Mouse (Mus musculus) adrenal gland, postnatal 4 days (tissue): Measurements from ENCODE around the gene Myh7b. TPM values are rescaled to one million over a fixed set of nuclear protein-coding genes. Genes with fewer than 3 reads are reported as not detected.
A peak's percentile ranks its signal among the peaks of the same experiment; 100 is the strongest.

Experiments
- DNase-seq, 2 experiments: peaks; one replicate each; pipeline ENCODE4 v3.0.0; 2021 to 2022; ENCODE audit warnings: low spot score in 2 of 2, mixed read lengths in 2 of 2
- long read RNA-seq, 2 experiments: library from polyadenylated mRNA; stranded (forward); transcript quantifications; one replicate each; pipeline ENCODE4 v2.0.0; 2021
- total RNA-seq, 2 experiments: library from RNA; stranded (reverse); gene quantifications; 2 replicates each; pipeline ENCODE4 v1.2.3; 2021

The Myh7b gene
- total RNA-seq = 1 to 10 TPM in 1 of 2 experiments, under 1 TPM in 1; 0.62 to 1.8 TPM
- long read RNA-seq, experiment 1, partial matches to known transcripts = 2 of 2 reads
- long read RNA-seq, experiment 1, other reads (novel, unspliced or antisense) = 0 of 2 reads
- long read RNA-seq, experiment 2, partial matches to known transcripts = 1 of 1 reads
- long read RNA-seq, experiment 2, other reads (novel, unspliced or antisense) = 0 of 1 reads

DNA sequence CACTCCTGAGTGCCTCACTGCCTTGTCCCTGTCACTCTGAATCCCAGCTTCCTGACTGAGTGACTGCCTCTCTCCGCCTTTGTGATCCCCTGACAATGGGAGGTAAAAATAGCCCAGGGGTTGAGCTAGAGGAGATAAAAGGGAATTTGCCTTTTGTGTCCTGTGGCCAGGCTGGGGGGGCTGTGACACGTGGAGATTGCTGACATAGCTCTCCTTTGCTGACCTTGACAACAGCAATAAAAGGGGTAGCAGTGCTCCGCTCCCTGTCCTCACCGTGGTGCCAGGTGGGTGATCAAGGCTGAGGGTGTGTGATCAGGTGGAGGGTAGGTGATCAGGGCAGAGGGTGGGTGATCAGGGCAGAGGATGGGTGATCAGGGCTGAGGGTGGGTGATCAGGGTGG lies at the start of gene Myh7b:
Myh7b (plus strand) TSS at position 235 of the 400 bp plus-strand sequence.
- DNase-seq = no peak

DNA sequence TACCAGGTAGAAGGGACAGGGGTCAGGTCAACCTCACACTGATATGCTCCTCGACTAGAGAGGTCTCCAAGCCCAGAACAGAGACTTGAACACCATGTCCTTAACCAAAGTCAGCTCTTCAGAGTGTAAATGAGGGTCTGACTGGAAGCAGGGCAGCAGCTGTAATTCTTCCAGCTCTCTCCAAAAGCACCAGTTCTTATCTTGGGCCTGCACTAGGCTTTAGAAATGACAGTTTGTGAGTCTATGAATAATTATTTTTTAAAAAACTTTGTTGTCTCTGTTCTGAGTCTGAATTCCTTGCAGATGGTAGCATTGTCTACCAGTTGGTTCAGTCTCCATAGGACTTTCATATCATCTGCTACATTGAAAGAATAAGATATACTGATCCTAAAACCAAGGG lies 48.8 kb upstream of the Myh7b start:
- DNase-seq = no peak

DNA sequence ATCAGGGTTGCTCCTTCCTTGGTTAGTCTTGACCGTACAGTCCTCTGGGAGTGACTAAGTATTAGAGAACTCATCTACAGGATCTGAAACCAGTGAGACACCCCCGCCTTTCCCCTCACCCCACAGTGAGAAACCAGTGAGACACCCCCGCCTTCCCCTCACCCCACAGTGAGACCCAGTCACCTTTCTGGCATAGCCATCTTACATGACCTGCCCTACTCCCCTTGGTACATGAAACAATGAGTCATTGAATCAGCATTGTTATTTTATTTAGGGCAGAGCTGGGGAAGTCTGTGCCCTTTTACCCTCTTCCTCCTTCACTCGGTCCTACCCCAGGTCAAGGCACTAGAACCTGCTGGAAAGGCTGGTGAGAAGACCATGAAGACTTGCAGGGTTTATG lies 48.1 kb upstream of the Myh7b start:
- no peak for DNase-seq

DNA sequence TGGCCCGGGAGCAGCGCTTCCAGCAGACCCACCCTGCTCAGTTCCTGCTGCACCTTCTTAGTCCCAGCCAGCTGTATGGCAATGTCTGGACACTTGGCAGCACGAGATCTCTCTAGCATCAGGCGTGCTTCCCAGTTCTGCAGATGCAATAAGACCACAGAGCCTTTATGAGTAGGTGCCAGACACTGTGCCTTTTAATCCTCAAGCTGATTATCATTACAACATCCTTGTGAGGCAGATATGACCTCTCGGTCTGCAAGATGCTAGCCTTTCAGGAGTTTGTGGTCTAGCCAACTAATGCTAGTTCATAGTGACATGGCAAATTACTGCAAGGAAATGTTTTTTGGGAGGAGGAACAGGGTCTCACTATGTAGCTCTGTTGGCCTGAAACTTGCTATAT lies 43.3 kb upstream of the Myh7b start:
- no peak for DNase-seq

DNA sequence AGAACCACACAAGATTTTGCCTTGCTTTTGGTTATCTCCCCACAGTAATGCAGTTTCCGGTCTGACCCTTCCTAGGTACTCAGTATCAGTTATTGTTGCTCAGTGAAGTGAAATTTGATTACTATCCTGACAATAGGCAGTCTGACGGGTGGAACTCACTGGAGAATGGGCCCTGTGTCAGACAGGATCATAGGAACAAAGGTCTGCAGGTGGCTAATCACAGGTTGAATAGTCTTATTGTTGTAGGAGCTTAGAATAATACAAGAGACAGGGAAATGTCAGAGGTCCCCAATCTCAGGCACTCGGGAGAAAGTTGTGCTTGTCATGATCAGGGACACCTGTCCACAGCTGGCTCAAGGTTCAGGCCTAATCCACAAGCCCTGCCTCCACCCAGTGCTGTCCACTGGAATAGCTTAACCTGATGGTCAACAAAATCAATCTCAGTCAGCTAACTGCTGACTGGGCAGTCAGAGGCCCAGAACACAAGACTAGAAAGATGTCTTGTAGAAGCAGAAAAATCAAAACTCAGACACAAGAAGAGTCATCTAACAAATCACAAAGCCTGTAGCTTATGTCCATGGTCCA lies 41.7 kb upstream of the Myh7b start:
- DNase-seq = no peak

DNA sequence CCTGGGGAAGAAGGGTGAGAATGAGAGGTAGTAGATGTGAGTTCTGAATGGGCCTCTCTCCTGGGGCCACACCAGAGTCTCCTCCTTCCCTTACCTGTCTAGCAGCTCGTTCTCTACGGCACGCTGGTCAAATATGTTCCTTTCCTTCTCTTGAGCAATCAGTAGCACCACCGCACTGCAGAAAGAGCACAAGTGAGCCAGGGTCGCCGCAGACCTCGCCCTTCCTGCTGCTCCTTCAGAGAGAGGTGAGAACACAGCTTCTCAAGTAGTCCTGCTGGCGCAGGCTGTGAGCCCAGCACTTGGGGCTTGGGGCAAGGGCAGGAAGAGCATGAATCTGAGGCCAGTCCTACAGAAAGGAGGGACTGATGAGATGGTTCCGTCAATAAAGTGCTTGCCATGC lies 38.0 kb upstream of the Myh7b start:
- DNase-seq = no peak

DNA sequence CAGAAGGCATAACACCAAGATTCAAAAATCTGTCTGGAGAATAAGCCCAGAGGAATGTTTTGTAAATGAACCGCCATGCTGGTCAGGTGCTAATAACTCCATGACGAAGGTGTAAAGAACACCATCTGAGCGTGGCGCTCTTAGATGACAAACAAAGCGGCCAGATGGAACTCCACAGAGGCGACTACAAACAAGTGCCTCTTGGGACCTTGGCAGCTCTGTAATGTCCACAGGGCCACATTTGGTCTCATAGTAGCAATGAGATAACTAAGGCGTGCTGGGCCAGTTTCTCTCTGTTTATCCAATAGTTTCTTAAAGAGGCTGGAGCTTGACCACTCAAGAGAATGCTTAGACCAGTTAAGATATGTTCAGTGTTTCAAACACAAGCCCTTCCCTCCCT lies 37.0 kb upstream of the Myh7b start:
- DNase-seq = no peak

DNA sequence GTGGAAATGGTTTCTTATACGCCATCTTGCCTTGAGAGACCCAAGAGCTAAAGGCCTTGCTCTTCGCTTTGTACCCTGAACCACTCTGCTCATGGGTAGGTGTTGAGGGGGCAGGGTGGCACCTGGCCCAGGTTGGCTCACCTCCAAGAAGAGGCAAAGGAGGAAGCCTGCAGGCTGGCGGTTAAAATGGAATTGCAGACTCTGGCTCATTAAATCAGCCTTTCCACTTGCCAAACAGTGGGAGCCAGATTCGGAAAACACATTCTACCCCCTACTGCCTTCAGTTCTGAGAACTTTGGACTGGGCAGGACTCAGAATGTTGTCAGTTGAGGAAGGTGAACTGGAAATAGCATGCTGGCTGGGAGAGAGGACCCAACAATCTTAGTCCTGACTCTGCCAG lies 36.3 kb upstream of the Myh7b start:
- no peak for DNase-seq

DNA sequence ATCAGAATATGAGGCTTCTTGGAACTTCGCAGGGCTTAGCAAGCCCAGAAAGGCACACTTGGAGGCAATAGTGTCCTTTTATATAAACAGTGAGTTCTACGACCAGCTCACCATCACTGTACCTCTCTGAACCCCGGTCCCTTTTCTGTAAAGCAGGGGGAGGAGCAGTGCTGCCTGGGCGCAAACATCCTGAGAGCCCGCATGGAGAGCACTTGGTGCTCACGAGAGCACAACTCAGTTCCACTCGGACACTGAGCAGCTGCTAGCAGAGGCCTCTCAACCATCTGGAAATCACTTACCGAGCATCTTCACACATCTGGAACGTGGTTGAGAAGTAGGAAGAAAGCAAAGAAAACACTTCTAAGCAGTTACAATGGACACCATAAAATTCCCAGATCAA lies 34.4 kb upstream of the Myh7b start:
- DNase-seq = no peak

DNA sequence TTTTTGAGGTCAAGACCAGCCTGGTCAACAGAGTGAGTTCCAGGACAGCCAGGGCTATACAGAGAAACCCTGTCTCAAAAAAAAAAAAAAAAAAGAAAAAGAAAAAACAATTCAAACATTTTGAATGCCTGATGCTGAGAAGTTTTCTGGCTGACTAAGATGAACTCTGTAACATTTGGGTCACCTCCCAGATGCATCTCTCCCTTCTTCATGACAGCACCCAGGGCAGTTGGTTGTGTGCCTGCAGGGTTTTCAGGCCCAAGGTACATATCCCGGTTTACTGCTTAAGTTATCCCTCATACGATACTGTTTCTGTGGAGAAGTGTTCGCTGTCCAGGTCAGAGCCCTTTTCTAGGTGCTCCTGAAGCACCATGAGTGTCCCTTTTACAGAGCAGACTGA lies 30.7 kb upstream of the Myh7b start:
- DNase-seq = no peak

DNA sequence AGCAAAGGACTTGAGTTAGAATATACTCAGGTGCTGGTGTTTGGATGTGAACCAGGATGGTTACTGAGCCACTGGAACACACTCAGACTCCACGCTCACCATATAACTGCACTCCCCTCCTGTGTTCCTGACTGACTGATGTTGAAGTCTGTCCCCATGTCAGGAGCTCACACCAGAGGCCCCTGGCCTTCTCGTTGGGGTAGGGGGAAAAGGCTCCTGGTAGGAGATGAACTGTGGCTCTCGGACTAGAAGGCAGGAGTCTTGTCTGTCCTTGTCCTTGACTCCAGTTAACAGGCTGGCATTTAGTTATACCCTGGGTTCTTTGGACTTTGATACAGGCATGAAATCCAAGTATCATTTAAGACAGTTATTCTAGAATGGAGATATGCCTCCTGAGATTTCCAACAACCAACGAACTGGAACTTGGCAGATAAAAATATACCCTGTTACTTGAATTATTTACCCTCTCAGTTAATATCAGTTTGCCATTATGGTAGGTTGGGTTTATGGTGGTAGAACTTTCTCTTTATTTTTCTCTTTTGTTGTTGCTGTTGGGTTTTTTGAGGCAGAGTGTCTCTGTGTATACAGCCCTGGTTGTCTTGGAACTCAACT lies 28.5 kb upstream of the Myh7b start:
- no peak for DNase-seq

DNA sequence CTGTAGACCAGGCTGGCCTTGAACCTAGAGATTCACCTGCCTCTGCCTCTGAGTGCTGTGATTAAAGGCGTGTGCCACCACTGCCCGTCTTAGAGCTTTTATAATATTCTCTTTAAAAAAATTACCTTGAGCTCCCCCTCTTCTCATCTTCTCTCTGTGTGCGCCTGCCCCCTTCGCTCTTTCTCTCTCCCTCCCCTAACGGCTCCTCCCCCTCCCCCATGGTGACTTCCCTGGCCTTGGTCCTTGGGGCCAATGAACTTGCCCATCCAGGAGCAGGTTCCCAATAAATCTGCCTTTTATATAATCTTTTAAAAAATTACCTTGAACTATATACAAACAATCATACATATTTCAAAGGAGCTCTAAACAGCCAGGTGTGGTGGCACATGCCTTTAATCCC lies 28.0 kb upstream of the Myh7b start:
- DNase-seq = no peak

DNA sequence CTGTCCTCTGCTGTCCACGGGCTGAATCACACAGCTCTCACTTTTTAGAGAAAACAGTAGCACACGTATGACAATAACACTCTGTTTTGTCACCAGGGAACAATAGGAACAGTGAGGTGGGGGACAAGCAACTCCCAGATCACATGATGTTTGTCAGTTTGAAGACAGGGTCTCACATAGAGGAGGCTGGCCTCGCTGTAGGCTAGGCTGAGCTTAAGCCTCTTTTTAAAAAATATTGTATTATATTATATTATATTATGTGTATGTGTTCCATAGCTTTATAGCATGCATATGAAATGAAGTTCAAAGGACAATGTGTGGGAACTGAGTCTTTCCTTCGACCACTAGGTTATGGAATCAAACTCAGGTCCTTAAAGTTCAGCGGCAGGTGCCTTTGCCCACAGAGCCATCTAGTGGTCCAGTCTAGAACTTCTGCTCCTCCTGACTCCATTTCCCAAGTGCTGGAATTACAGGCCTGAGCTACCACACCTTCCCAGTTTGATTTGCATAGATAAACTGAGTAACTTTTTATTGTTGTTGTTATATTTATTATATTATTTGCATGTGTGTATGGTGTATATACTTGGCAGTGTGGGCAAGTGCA lies 27.0 kb upstream of the Myh7b start:
- DNase-seq = no peak

DNA sequence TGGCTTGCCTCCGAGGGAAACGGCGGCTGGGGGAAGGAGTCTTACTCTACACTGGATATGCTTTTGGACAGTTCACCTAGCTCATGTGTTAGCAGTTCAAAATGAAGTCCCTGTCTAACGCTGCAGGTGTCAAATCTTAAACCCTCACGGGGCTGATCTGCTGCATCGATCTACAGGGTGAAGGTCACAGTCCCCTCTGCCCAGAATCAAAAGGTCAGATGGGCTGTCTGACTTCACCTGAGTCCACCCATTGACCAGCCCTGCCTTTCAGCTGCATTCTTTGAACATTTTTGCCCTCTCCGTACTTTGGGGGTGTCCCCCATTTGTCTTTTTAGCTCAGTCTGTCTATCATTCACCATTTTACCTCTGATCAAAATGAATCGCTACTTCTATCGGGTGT lies 25.9 kb upstream of the Myh7b start:
- no peak for DNase-seq

DNA sequence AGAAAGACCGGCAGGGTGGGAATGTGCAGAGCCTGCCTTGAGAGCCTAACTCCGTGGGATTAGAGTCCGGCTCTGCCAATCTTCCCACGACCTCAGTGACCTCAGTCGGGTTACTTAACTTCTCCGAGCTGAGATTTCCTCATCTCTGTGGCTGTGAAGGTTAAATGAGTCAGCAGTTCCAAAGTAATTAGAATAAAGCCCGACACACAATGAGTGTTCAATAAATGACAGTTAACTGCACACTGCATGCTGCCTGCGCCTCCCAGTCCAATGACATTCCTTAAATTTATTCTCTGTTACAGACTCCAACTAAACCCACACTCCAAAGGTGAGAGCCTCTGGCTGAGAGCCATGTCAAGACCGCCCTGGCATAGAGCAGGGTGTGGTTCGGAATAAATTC lies 25.5 kb upstream of the Myh7b start:
- DNase-seq = no peak

DNA sequence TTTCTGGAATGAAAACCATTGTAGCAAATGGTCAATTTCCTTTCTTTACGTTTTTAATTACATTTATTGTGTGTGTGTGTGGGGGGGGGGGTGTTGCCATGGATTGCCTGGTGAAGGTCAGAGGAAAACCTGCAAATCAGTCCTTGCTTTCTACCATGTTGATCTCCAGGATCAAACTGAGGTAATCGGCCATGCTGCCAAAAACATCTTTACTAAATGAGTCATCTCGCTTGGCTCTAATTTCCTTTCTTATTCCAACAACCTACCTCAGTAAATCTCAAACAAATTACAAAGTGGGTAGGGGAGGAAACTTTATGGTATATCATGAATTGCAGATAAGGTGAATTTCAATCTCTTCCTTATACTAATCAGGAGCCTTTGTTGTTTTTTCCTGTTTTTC lies 22.9 kb upstream of the Myh7b start:
- DNase-seq = no peak

DNA sequence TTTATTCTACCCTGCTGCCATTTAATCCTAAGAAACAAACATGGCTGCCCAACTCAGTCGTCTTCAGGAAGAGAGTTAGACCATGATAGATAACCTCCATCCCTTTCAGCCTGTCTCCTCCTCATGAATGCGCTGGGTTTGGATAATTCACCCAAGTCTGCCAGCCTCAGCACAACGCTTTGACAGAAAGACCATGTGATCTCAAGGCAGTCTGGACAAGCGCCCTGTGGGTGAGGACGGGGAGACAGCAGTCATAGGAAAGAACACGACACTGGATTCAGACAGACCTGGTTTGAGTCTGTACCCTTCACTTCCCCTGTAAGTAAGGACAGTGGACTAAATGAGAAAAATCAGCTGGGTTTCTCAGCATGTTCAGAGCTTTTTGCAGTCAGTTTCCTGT lies 21.5 kb upstream of the Myh7b start:
- no peak for DNase-seq

DNA sequence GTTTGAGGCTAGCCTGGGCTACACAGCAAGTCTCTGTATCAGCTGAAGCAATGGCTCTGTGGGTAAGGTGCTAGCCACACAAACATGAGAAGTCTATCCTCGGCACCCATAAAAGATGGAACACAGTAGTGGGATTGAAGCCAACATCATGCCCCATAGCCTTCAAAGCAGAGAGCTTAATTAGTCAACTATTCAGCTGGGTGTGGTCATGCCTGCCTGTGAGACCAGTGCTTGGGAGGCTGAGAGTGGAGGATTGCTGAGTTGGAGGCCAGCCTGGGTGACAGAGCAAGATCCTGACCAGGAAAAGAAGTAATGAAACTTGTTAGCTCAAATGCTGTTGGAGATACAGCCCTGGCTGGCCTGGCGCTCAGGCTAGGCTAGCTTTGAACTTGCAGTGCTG lies 20.1 kb upstream of the Myh7b start:
- no peak for DNase-seq

DNA sequence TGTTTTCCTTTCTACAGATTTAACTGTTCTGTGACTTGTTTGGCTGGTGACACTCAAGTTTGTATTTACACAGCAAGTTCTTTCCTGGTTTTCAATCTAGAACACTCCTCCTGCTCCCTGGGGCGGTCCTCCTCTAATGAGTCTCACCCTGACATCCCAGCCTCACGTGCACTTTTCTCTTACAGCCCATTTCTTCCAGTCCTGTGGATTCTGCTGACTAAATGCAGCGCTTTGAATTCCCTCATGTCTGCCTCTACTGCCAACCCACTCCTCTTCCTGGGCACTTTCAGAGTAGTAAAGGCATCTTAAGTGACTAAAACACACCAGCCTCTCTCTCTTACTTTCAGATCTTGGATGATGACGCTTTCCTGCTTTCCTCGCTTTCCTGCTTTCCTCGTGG lies 19.3 kb upstream of the Myh7b start:
- no peak for DNase-seq

DNA sequence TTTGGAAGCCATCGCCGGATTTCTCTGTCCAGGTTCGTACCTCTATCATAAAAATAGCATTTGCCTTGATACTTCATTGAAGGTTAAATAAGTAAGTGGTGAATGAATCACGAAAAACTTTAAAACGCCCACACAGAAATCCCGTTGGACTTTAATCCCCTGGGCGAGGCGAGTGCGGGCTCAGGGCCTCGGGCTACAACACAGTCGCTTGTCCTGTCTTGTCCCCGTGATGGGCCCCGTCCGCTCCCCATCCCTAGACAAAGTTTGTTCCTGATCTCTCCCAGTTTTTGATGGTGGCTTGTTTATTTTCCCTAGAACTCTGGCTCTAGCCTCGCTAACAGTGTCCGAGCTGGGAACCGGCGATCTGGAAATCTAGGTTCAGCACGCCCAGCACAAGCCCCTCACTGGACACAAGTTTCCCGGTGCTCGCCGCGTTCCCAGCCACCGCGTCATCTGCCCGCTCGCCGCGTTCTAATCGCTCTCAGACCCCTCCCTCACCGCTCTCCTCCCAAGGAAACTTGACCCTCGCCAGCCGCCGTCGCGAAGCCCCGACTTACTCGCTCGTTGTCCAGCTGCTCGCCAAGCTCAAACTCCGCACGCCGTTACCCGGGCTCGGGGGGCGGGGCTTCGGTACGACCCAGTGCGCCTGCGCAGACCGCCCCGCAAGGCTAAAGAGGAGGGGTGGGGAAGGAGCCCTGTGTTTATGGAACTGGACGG lies 18.7 kb upstream of the Myh7b start, which contains the start of gene Gss:
Gss (minus strand) TSS at position 674 of the 717 bp plus-strand sequence.
- DNase-seq = peak; percentile 100

DNA sequence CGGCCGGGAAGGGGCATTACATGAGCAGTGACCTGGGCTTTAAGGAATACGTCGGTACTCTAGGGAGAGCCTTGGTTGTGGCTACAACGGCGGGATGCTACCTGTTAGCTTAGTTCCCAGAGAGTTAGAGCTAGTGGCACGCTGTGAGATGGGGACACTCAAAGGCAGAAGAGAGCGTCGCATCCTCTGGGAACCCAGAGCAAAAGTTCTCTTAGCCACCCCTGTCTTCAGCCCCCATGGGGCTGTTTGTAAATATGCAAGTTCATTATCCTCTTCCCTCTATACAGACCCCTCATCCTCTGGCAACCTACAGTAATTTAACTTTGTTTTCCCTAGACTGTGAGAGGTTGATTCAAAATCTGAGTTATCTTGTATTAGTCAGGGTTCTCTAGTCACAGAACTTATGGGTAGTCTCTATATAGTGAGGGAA lies 18.1 kb upstream of the Myh7b start:
- no peak for DNase-seq

DNA sequence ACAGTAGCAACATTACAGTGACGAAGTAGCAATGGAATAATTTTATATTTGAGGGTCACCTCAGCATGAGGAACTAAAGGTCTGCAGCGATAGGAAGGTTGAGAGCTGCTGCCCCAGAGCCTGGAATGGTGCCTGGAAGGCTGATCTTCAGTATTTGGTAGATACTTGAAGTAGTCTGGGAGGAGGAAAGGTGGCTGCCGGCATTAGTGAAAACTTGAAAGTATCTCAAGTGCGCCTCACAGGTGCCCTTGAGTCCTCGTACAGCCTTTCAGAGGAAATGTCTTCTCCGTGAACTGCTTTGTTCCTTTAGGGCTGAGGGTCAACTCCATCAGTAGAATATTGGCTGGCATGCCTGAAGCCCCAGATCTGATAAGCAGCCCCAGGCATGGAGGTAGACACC lies 15.5 kb upstream of the Myh7b start:
- DNase-seq = no peak
